Mouse (Mus musculus) thymus, adult 2 months (tissue): Measurements from ENCODE around the gene Pfas.

Source experiments
- CTCF ChIP-seq: fragments of 200-500 bp; IDR thresholded peaks from 2 replicates; pipeline ENCODE4 v1.5.1; 2012; ENCODE audit warnings: mild to moderate bottlenecking, control low read depth, low read length, moderate library complexity, borderline replicate concordance; ENCODE audit not compliant: control insufficient read depth, poor library complexity, insufficient read depth; ENCODE audit errors: extremely low read depth
- POLR2A ChIP-seq: fragments of 200-500 bp; IDR thresholded peaks from 2 replicates; pipeline ENCODE4 v1.6.1; 2012; ENCODE audit warnings: mild to moderate bottlenecking, low read length, control low read depth, moderate library complexity; ENCODE audit not compliant: control insufficient read depth, poor library complexity, insufficient read depth; ENCODE audit errors: extremely low read depth

GRCm38 (mm10) chr11:68957971-68958370, 50.3 kb downstream of the Pfas start:
- TF ChIP-seq POLR2A (no peak), CTCF (no peak)
